Mouse (Mus musculus) brain, embryonic 14.5 days (tissue): ENCODE results near the gene Serpinb9. TPM values are rescaled to one million over a fixed set of nuclear protein-coding genes. Genes with fewer than 3 reads are reported as not detected.

Source experiments
- DNase-seq: peaks from one replicate; pipeline ENCODE4 v3.0.0-alpha.2; 2011; ENCODE audit warnings: low read depth
- CTCF ChIP-seq: fragments of 200-500 bp; IDR thresholded peaks from 2 replicates; pipeline ENCODE4 v1.5.1; 2012; ENCODE audit warnings: inconsistent platforms, mild to moderate bottlenecking, moderate library complexity, borderline replicate concordance; ENCODE audit not compliant: insufficient read depth, insufficient read length; ENCODE audit errors: extremely low read depth
- POLR2A ChIP-seq: fragments of 200-500 bp; IDR thresholded peaks from 2 replicates; pipeline ENCODE4 v1.6.1; 2012; ENCODE audit warnings: mild to moderate bottlenecking, inconsistent platforms, borderline replicate concordance; ENCODE audit not compliant: poor library complexity, insufficient read depth, insufficient read length, severe bottlenecking; ENCODE audit errors: extremely low read depth
- polyA plus RNA-seq: library from polyadenylated mRNA; depleted of rRNA; stranded (reverse); fragments of >200 nt; gene quantifications from 2 replicates; pipeline ENCODE4 v1.2.3, GENCODE M21; 2012

Gene Serpinb9
- polyA plus RNA-seq, 1 experiment: 0.89 TPM

DNA sequence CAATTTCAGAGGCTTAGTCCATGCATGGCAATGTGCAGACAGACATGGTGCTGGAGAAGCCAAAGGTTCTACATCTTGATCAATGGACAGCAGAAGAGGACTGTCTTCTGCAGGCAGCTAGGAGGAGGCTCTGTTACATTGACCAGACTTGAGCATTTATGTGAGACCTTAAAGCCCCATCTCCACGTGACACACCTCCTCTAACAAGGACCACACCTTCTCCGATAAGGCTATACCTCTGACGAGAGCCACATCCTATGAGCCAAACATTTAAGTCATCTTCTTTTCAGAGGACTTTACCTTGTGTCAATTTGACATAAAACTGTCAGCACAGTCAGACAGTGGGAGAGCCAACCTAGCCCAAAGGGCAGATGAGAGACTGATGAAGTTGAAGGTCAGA is 32.3 kb upstream of the Serpinb9 start:
- DNase-seq: no peak
- no peak for TF ChIP-seq CTCF
- TF ChIP-seq POLR2A: no peak

DNA sequence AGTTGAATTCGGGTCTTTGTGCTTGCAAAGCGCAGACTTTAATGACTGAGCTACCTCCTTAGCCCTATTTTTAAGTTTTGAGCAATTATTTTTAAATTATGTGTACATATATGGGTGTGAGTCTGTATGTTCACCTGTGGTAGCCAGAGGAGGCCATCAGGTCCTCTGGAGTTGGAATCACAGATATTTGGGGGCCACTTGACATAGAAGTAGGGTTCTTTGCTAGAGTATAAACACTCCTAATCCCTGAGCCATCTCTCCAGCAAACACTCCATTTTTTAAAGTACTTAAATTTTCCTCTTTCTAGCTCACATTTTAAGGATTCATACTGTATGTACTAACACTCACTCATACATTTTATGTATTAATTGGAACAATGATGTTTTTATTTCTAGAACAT is 28.8 kb upstream of the Serpinb9 start:
- TF ChIP-seq CTCF (no peak), POLR2A (no peak)
- no peak for DNase-seq

DNA sequence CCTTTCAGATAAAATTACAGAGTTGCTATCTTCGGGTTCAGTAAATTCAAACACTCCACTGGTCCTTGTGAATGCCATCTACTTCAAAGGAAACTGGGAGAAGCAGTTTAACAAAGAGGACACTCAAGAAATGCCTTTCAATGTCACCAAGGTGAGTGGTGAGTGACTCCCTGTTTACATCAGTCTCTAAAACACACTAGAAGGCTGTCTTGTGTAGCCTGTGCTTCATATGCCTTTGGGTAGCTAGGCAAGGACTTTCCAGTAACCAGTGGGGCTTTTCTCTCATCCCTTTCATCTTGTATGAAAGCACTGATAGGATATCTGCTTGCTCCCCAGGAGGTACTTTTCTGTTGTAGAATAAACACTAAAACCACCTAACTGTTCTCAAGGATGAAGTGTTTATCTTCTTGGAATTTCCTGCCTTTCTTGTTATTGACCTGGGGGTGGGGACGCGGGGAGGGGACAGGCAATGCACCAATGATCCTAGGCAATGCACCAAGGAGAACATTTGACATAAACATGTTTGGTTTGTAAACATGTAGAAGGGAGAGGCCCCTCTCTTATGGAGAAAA is 28.1 kb upstream of the Serpinb9 start:
- TF ChIP-seq POLR2A (no peak), CTCF (no peak)
- peak; percentile 0 for DNase-seq

DNA sequence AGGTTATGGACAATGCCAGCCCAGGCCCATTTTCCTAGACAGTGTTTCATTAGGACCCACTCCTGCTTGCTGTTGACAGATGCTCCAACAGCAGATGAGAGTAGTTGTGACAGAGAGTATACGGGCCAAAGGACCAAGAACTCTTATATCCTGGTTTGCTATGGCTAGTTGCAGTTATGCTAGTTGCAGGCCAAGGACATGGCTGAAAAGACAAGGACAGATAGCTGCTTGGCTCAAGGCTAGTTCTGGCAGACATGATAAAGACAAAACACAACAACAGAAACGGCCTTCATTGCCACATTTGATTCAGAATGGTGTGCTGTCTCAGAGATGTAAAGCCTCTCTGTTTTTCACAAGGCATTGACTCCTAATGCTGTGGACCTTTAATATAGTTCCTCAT is 27.3 kb upstream of the Serpinb9 start:
- DNase-seq: no peak
- no peak for TF ChIP-seq POLR2A
- TF ChIP-seq CTCF: no peak

DNA sequence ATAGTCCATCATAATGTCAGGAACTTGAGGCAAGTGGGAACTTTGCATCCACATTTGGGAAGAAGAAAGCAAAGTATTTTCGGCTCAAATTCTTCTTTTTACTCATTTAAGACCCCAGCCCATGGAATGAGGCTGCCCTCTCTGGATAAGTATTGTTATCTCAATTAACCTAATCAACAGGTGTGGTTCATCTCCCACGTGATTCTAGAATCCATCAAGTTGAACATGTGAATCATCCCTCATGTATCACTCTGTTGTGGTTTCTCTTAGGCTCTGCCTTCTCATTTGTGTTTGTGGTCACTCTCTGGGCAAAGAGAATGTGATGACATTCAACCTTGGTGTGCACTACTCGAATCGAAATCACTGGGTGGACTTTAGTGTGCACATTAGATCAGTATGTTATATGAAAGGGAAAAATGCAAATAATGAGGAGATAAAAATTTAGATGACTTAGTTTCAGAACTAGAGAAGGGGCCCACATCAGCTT is 20.5 kb upstream of the Serpinb9 start:
- TF ChIP-seq POLR2A (no peak), CTCF (no peak)

DNA sequence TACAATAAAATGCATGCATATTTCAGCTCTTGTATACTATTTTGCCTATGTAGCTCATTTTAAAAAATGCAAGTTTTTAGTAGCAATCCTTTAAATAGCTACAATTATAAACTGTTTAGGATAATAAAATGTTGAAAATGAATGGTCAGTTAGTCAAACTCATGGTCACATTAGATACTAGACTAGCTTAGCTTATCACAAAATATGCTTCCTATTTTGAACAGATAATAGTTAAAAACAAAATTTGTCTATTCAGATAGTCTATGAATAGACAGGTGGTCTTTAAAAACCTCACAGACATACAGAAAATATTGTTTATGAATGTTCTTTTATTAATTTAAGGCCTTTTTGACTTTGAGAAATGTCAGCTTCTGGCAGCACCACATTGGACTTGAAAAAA is 16.8 kb upstream of the Serpinb9 start:
- TF ChIP-seq POLR2A (no peak), CTCF (no peak)
- no peak for DNase-seq

More for the DNA sequence above, 20.5 kb upstream of the Serpinb9 start:
- no peak for DNase-seq

DNA sequence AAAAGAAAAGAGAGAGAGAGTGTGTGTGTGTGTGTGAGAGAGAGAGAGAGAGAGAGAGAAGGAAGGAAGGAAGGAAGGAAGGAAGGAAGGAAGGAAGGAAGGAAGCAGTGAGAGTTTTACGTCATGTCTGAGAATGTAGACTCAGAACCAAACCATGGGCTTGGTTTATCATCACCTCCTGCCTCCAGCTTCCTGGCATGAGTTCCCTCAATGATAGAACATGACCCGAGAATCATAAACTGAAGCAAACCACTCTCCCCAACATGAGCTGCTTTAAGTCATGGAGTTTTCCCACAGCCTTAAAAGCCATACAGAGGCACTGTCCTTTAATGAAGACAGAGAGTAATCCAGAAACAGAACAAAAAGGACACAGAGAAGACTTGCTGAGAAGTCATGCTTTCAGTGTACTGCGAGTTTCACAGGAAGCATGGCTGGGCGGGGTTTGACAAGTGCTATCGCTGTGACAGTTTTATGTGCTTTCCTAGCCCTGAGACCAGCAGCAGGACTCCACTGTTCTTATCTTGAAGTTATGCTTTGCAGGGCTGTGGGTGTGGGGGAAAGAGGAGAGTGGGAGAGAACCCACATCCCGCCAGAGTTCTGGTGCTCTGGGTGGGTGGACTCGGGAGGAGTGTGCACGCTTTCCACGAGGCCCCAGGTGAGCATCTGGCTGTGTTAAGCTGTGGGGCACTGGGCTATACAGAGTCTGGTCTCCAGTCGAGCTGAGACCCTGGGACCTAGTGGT is 9.7 kb upstream of the Serpinb9 start:
- TF ChIP-seq POLR2A: no peak
- TF ChIP-seq CTCF: no peak
- no peak for DNase-seq

DNA sequence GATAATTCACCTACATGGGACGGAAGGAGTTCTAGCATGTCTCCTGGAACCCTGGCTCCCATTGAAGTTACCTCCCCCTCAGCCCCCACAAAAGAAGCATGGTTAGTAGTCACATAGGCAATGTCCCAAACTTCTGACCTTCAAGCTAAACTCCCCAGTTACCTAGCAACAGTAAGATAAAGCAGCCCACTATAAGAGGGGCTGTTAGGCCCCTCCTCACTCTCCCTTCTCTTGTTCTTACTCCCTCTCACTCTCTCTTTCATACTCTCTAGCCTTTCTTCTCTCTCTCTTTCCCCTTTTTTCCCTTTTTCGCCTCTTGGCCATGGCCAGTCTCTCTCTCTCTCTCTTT is 9.2 kb upstream of the Serpinb9 start:
- DNase-seq: no peak
- no peak for TF ChIP-seq CTCF
- no peak for TF ChIP-seq POLR2A

DNA sequence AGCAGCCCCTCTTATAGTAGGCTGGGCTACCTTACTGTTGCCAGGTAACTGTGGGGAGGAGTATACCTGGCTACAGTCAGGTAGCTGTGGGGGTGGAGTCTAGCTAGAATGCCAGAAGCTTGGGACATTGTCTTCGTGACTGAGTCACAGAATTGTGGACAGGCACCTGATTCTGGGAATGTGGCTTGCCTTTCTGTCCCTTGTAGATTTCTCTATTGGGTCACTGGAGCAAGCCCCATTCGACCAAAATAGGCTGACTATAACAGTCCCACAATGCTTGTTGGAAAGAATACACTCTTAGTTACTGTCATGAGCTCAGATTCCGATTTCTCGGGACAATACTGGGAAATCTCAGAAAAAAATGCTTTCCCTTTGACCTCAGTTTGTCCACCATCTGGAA is 8.0 kb upstream of the Serpinb9 start:
- DNase-seq: no peak

DNA sequence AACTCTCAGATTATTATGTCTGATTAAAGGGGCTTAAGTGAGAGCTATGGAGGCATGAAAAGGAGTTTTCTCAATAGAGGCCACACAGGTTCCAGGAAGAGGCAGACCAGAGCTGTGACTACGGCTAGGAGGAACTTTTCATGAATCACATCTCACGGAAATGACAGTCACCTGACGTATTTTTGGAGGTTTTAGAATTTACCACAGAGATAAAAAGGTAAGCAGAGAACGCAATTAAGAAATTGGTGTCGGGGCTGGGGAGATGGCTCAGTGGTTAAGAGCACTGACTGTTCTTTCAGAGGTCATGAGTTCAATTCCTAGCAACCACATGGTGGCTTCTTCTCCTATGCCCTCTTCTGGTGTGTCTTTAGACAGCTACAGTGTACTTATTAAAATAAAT is 1.7 kb upstream of the Serpinb9 start:
- DNase-seq: no peak
- TF ChIP-seq POLR2A (no peak), CTCF (no peak)

More for the DNA sequence above, 8.0 kb upstream of the Serpinb9 start:
- no peak for TF ChIP-seq CTCF

DNA sequence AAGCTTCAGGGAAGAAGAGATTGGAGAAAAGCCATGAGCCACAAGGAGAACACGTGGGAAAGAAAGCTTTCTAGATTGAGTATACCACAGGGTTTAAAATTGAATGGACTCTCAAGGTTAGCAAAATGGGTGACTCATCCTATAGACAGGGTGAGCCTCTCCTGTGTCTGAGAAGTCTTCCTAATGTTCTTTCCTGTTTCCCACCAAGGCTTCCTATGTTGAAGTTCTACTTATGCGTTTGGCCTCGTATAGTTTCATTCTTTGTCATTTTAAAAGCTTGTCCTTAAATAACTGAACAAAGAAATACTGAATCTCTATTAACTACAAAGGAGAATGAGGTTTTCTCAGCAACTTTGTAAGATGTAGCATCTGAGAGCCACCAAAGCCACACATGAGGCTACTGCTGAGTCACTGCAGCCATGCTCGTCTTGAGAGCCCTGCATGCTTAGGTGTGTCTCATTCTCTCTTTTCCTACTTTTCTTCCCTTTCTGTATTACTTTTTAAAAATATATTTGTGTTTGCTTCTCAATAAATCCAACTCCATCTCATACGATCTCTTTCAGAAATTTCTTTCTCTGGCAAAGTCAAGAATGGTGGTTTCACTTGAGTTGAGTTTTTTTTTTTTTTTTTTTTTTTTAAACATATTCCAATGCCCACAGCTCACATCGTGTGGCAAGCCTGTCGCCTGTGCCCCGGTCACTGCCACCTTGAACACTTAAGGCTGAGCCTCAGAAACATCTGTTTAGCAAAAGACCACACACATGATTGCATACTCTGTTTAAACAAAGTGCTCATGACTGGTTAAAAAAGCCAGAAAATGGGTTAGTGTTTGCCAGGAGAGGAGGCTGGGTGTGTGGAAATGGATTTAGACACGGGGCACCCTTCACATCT is 718 bp downstream of the Serpinb9 start:
- DNase-seq: no peak
- TF ChIP-seq CTCF: no peak

DNA sequence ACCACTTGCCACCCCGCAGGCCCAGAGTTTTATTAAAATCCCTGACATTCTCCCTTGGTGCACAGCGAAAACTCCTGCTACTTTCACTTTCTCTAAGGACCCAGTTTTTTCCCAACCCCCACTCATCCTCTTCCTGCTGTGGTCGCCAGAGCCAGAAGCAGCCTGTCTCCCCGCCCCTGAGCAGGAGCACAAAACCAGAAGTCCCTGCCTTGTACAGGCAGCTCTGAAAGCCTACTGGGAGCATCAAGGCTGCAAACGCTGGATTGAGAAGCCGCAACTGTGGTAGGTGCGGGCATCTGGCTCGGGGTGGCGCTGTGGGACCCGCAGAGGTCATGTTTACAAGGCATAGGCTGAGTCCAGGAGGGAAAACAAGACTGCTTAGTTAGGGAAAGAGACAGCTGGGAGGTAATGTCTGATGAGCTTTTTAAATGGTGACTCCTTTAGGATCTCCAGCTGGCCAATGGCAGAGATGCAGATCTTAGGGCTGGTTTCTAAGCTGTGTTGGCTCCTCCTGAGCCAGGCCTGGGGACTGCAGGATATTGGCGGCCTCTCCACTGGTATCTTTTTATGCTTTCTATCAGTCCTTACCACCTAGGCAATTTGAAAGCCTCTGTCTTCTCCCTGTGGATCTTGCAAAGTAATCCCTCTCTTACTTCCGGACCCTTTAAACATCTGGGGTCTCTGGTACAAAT is 1.5 kb downstream of the Serpinb9 start:
- TF ChIP-seq POLR2A (no peak), CTCF (peak; percentile 54)
- DNase-seq: peak; percentile 70

DNA sequence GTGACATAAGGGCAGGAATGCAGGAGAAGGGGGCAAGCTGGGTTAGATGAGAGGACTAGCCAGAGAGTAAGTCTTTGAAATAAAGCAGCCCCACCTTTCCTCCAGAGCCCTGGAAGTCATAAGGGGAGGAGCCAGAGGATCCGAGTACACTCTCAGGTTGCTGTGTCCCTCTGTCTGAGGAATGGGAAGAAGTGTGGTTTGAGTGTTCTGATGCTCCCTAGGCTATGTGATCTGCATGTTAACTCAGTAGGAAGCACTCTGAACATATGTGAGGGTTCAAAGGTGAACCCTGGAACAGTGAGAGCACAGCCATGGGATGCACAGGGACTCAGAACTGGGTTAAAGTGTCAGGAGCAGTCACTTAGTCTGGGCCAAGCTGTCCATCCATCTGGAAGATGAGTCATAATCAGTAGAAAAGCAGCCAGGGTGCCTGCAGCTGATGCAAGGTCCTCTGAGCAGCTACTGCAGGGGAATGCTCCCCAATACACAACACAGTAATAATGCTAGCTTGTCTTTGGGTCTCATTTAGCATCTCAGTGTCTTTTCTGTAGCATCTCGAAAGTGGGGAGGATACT is 2.5 kb downstream of the Serpinb9 start:
- TF ChIP-seq POLR2A (no peak), CTCF (no peak)
- DNase-seq: no peak

DNA sequence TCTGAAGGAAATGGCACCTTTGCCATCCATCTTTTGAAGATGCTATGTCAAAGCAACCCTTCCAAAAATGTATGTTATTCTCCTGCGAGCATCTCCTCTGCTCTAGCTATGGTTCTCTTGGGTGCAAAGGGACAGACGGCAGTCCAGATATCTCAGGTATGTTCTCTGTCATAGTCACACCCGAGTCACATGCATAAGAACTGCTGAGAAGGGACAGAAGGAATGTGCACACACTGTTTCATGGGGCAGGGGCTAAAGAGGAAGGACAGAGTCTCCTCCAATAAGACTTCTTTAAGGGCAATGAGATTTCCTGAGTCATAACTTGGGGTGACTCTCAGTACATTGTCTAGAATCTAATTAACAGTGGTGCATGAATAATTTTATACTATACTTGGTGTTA is 3.5 kb downstream of the Serpinb9 start:
- no peak for TF ChIP-seq CTCF
- no peak for TF ChIP-seq POLR2A

More for the DNA sequence above, 3.5 kb downstream of the Serpinb9 start:
- no peak for DNase-seq
